Mouse (Mus musculus) ES-E14 (cell line): Measurements from ENCODE around the gene C530008M17Rik. TPM values are rescaled to one million over a fixed set of nuclear protein-coding genes. Genes with fewer than 3 reads are reported as not detected.
A peak's percentile ranks its signal among the peaks of the same experiment; 100 is the strongest.

Experiments used
- DNase-seq: peaks from one replicate; pipeline ENCODE4 v3.0.0-alpha.2; 2013; ENCODE audit warnings: low read depth, low spot score
- H3K27ac ChIP-seq: 2 replicates; pipeline ENCODE4 v1.5.1; 2012; ENCODE audit warnings: low read depth, mild to moderate bottlenecking, low read length, moderate library complexity, mixed read lengths; ENCODE audit not compliant: poor library complexity, insufficient read depth, severe bottlenecking
- H3K36me3 ChIP-seq: 2 replicates; pipeline ENCODE4 v1.6.1; 2012; ENCODE audit warnings: mild to moderate bottlenecking, low read length, moderate library complexity, mixed read lengths; ENCODE audit not compliant: control insufficient read depth, poor library complexity, insufficient read depth, severe bottlenecking
- H3K4me1 ChIP-seq, 2 experiments: fragments of 150-350 bp in 1 of 2; sonication (generic) in 1 of 2; 2 replicates each; pipeline ENCODE4 v1.6.1; 2012; ENCODE audit warnings: low read length in 2 of 2, mild to moderate bottlenecking in 1 of 2, mixed read lengths in 1 of 2; ENCODE audit not compliant: control insufficient read depth in 2 of 2, insufficient read depth in 2 of 2, poor library complexity in 1 of 2
- H3K4me3 ChIP-seq, 2 experiments: fragments of 150-350 bp in 1 of 2; sonication (generic) in 1 of 2; 2 replicates each; pipeline ENCODE4 v1.5.1; 2012; ENCODE audit warnings: low read length in 2 of 2, low read depth in 1 of 2, mild to moderate bottlenecking in 1 of 2, mixed read lengths in 1 of 2; ENCODE audit not compliant: insufficient read depth in 1 of 2, poor library complexity in 1 of 2, severe bottlenecking in 1 of 2
- H3K9ac ChIP-seq: 2 replicates; pipeline ENCODE4 v1.6.1; 2012; ENCODE audit warnings: low read depth, mild to moderate bottlenecking, low read length, mixed read lengths; ENCODE audit not compliant: poor library complexity, insufficient read depth, severe bottlenecking
- H3K9me3 ChIP-seq: fragments of 150-350 bp; sonication (generic); 2 replicates; pipeline ENCODE4 v1.6.1; 2012; ENCODE audit warnings: low read depth, mild to moderate bottlenecking, low read length; ENCODE audit not compliant: control insufficient read depth, insufficient read depth
- CHD2 ChIP-seq: IDR thresholded peaks from 2 replicates; pipeline ENCODE4 v1.6.1; 2014; ENCODE audit warnings: mild to moderate bottlenecking, low read depth, low read length, inconsistent platforms
- HCFC1 ChIP-seq: IDR thresholded peaks from 2 replicates; pipeline ENCODE4 v1.6.1; 2012; ENCODE audit warnings: low read length, inconsistent platforms, borderline replicate concordance; ENCODE audit not compliant: insufficient read depth
- MAFK ChIP-seq: IDR thresholded peaks from 2 replicates; pipeline ENCODE4 v1.6.1; 2014; ENCODE audit warnings: mild to moderate bottlenecking, low read depth, low read length, inconsistent platforms; ENCODE audit not compliant: insufficient read depth
- ZC3H11A ChIP-seq: IDR thresholded peaks from 2 replicates; pipeline ENCODE4 v1.6.1; 2012; ENCODE audit warnings: low read depth, mild to moderate bottlenecking, inconsistent platforms, low read length, borderline replicate concordance
- ZNF384 ChIP-seq: IDR thresholded peaks from 2 replicates; pipeline ENCODE4 v1.6.1; 2012; ENCODE audit warnings: low read depth, low read length, inconsistent platforms
- in situ Hi-C, 2 experiments: fragments of 600-800 bp; cut with MboI; formaldehyde crosslinking; loops; one replicate each; pipeline ENCODE4 v1.15.1; 2025; ENCODE audit warnings: low sequenced_read_pairs in 2 of 2, inconsistent platforms in 1 of 2; ENCODE audit not compliant: unreplicated experiment in 2 of 2
- total RNA-seq: library from RNA; depleted of rRNA; stranded (reverse); fragments of 300-350 nt; gene quantifications from 2 replicates; pipeline ENCODE4 v1.2.3, GENCODE M21; 2012

C530008M17Rik gene
- total RNA-seq, 1 experiment, result 1.1 TPM

GRCm38 (mm10) chr5:76818807-76819206 is 162.5 kb downstream of the C530008M17Rik start:
- H3K36me3 ChIP-seq, result no peaks in the 10 kb centered on the region
- no peaks in the 10 kb centered on the region for H3K9me3 ChIP-seq
- H3K9ac ChIP-seq, result no peak overlapping the region
- DNase-seq, result peak; percentile 89
- peaks cover 0 to 2% of the 10 kb centered on the region in 2 experiments; a peak in 2 of 4 replicates for H3K4me1 ChIP-seq
- no peak overlapping the region for H3K27ac ChIP-seq
- H3K4me3 ChIP-seq, result 0 out of 4 replicates have a peak overlapping the region, but pooled peaks of 1 of the 2 experiments have one; percentile 6
- TF ChIP-seq HCFC1 (no peak), MAFK (no peak), CHD2 (no peak), ZNF384 (no peak), ZC3H11A (no peak)
- in situ Hi-C loops, result no loop called here

- Histone ChIP-seq H3K27ac (no peak overlapping the region), H3K4me1 (no peaks in the 10 kb centered on the region; a peak in 1 of 4 replicates), H3K9me3 (no peaks in the 10 kb centered on the region), H3K36me3 (no peaks in the 10 kb centered on the region), H3K9ac (no peak overlapping the region), H3K4me3 (no peak overlapping the region)
- no peak for DNase-seq
- in situ Hi-C loops, result no loop called here
- TF ChIP-seq ZC3H11A (no peak), HCFC1 (no peak), MAFK (no peak), CHD2 (no peak)
These were observed 165.8 kb downstream of the C530008M17Rik start for GRCm38 (mm10) chr5:76822097-76822496.

- Histone ChIP-seq H3K36me3 (no peaks in the 10 kb centered on the region), H3K27ac (no peak overlapping the region), H3K9ac (no peak overlapping the region), H3K4me1 (peaks cover 0 to 3% of the 10 kb centered on the region in 2 experiments; a peak in 1 of 4 replicates), H3K9me3 (no peaks in the 10 kb centered on the region), H3K4me3 (no peak overlapping the region)
- no peak for TF ChIP-seq HCFC1
- TF ChIP-seq ZC3H11A, result no peak
- TF ChIP-seq ZNF384, result no peak
- TF ChIP-seq CHD2, result no peak
- TF ChIP-seq MAFK, result no peak
- in situ Hi-C loops, result no loop called here
- DNase-seq, result no peak
These were observed 172.4 kb downstream of the C530008M17Rik start for GRCm38 (mm10) chr5:76828527-76829240.

- H3K9me3 ChIP-seq, result no peaks in the 10 kb centered on the region
- H3K4me3 ChIP-seq, result no peak overlapping the region
- in situ Hi-C loops, result no loop called here
- H3K27ac ChIP-seq, result no peak overlapping the region
- no peaks in the 10 kb centered on the region for H3K36me3 ChIP-seq
- H3K9ac ChIP-seq, result no peak overlapping the region
- TF ChIP-seq CHD2, result no peak
- peaks cover 0 to 3% of the 10 kb centered on the region in 2 experiments; a peak in 1 of 4 replicates for H3K4me1 ChIP-seq
- DNase-seq, result no peak
These were observed 176.4 kb downstream of the C530008M17Rik start for GRCm38 (mm10) chr5:76832529-76833210.

- H3K4me3 ChIP-seq, result peak overlapping the region; percentile 59 to 77
- H3K4me1 ChIP-seq, result peaks cover 0 to 3% of the 10 kb centered on the region in 2 experiments; a peak in 1 of 4 replicates
- no peaks in the 10 kb centered on the region for H3K36me3 ChIP-seq
- H3K27ac ChIP-seq, result no peak overlapping the region
- no peak for DNase-seq
- no peaks in the 10 kb centered on the region for H3K9me3 ChIP-seq
- TF ChIP-seq HCFC1, result no peak
- no peak for TF ChIP-seq ZNF384
- no peak for TF ChIP-seq ZC3H11A
- no peak for TF ChIP-seq CHD2
- no peak for TF ChIP-seq MAFK
- H3K9ac ChIP-seq, result no peak overlapping the region; the same call in 1 of the 2 replicates
- in situ Hi-C loops, result no loop called here
These were observed 180.7 kb downstream of the C530008M17Rik start for GRCm38 (mm10) chr5:76837018-76837417.
